Mouse (Mus musculus) limb, embryonic 11.5 days (tissue): ENCODE results near the gene Capns1. TPM values are rescaled to one million over a fixed set of nuclear protein-coding genes. Genes with fewer than 3 reads are reported as not detected.

ENCODE experiments used
- ATAC-seq: fragments of 200-750 bp; cut with Nextera tagmentation; 2 replicates; pipeline ENCODE4 v1.8.0; 2017; ENCODE audit warnings: low read depth; ENCODE audit not compliant: insufficient number of reproducible peaks, low FRiP score, low TSS enrichment
- DNase-seq: peaks from one replicate; pipeline ENCODE4 v3.0.0-alpha.2; 2015; ENCODE audit warnings: low spot score
- H3K27ac ChIP-seq: fragments of 300-500 bp; sonication (generic); replicated peaks from 2 replicates; pipeline ENCODE4 v1.5.1; 2014; ENCODE audit warnings: low read depth, mild to moderate bottlenecking, low read length
- H3K27me3 ChIP-seq: fragments of 300-500 bp; sonication (generic); 2 replicates; pipeline ENCODE4 v1.6.1; 2014; ENCODE audit warnings: mild to moderate bottlenecking, low read length, mixed read lengths; ENCODE audit not compliant: control insufficient read depth, insufficient read depth
- H3K36me3 ChIP-seq: fragments of 300-500 bp; sonication (generic); 2 replicates; pipeline ENCODE4 v1.6.1; 2014; ENCODE audit warnings: mild to moderate bottlenecking, low read length, moderate library complexity, mixed read lengths; ENCODE audit not compliant: control insufficient read depth, insufficient read depth
- H3K4me1 ChIP-seq: fragments of 300-500 bp; sonication (generic); 2 replicates; pipeline ENCODE4 v1.6.1; 2014; ENCODE audit warnings: low read length, mixed read lengths; ENCODE audit not compliant: control insufficient read depth, insufficient read depth
- H3K4me2 ChIP-seq: fragments of 300-500 bp; sonication (generic); 2 replicates; pipeline ENCODE4 v1.6.1; 2014; ENCODE audit warnings: low read depth, mild to moderate bottlenecking, moderate library complexity; ENCODE audit not compliant: severe bottlenecking
- H3K4me3 ChIP-seq: fragments of 300-500 bp; sonication (generic); 2 replicates; pipeline ENCODE4 v1.5.1; 2014; ENCODE audit warnings: low read depth, low read length
- H3K9ac ChIP-seq: fragments of 300-500 bp; sonication (generic); 2 replicates; pipeline ENCODE4 v1.6.1; 2014; ENCODE audit warnings: mild to moderate bottlenecking, low read length
- H3K9me3 ChIP-seq: fragments of 300-500 bp; sonication (generic); 2 replicates; pipeline ENCODE4 v1.6.1; 2016; ENCODE audit warnings: low read length; ENCODE audit not compliant: control insufficient read depth
- WGBS: fragments of 180-500 bp; shearing (Covaris S2); extraction: QIAGEN DNeasy Blood & Tissue Kit; methylation state at CpG from one replicate; pipeline ENCODE4 v1.1.7; 2014; 5-methylcytosine and 5-hydroxymethylcytosine counted together
- polyA plus RNA-seq: library from polyadenylated mRNA; unstranded; fragments of >200 nt; fragmentation: Nextera tagmentation; extraction: Ambion mirVana; gene quantifications from 2 replicates; pipeline ENCODE4 v1.2.1, GENCODE M21; 2014

Capns1 gene
- polyA plus RNA-seq, 1 experiment from 2014 or later, result 53.7 TPM

DNA sequence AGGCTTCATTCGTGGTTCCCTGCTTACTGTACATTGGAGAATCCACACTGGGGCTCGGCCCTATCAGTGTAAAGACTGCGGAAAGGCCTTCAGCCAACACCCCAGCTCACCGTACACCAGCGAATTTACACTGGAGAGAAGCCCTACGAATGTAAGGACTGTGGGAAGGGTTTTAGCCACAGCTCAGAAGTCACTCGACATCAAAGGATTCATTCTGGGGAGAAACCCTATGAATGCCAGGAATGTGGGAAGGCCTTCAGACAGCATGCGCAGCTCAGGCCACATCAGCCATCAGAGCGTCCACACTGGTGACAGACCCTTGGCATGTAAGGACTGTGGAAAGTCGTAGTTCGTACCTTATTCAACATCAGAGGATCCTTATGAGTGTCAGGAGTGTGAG is 20.4 kb downstream of the Capns1 start:
- Histone ChIP-seq H3K9ac (no peak overlapping the region), H3K27me3 (no peaks in the 10 kb centered on the region), H3K9me3 (no peaks in the 10 kb centered on the region), H3K4me2 (no peak overlapping the region), H3K4me3 (no peak overlapping the region), H3K4me1 (no peaks in the 10 kb centered on the region), H3K36me3 (0 out of 2 replicates have a peak, but pooled peaks cover 4% of the 10 kb centered on the region), H3K27ac (no peak overlapping the region)
- ATAC-seq, result no peak
- no peak for DNase-seq
- 87% methylated on average over 11 of the region's 11 CpGs for WGBS

DNA sequence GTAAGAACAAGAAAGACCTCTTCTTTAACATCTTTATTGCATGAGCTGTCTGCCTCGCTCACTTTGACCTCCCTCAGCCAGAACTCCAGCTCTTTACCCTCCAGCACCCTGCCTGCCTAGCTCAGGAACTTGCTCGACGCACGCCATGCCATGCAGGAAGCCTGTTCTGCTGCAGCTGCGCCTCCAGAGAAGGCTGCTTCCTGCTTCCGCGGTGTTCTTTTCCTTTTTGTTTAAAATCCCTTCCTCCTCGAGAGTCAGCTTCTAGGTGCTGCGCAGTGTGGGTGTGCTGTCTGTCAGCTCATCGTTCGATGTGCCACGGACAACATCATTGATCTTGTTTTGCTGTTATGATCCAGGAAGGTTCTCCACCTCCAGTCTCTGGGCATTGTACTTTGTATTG is 22.1 kb downstream of the Capns1 start:
- DNase-seq (no peak), ATAC-seq (no peak)
- WGBS, result 87% methylated on average over 12 of the region's 12 CpGs
- no peak overlapping the region for H3K4me2 ChIP-seq
- no peaks in the 10 kb centered on the region for H3K9me3 ChIP-seq
- no peaks in the 10 kb centered on the region for H3K4me1 ChIP-seq
- no peak overlapping the region for H3K9ac ChIP-seq
- H3K27me3 ChIP-seq, result no peaks in the 10 kb centered on the region
- no peak overlapping the region for H3K27ac ChIP-seq
- H3K36me3 ChIP-seq, result 0 out of 2 replicates have a peak, but pooled peaks cover 4% of the 10 kb centered on the region
- no peak overlapping the region for H3K4me3 ChIP-seq

DNA sequence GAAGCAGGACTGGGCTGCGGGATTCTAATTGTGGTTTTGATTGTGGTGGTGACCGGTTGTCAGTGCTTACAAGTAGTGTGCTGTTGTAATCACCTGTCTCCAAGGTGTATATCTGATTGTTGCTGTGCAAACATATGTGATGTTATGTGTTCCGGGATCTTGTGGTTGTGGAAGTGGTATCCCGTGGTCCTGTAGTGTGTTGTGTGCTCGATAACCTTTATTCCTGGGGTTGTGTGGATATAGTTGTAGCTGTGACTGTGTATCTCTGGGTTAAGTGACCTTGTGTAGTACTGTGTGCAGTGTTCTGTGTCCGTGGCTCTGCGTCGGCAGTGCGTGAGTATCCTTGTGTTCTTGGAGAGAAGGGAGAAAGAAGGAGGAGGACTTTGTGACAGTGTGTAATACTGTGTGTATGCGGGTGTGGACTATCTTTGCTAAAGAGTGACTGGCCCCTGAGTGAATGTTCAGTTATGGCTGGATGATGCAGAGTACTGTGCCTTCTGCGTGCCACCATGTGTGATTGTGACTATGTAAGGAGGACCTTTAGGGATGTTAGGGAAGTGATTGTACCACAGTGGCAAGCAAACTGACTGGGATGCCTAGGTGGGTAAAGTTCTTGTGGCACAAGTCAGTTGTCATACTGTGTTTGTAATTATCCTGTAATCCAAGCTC is 28.2 kb downstream of the Capns1 start:
- Histone ChIP-seq H3K27me3 (no peaks in the 10 kb centered on the region), H3K36me3 (peaks cover 18% of the 10 kb centered on the region), H3K9ac (peak overlapping the region; percentile 95), H3K4me3 (peak overlapping the region; percentile 67), H3K27ac (no peak overlapping the region), H3K4me1 (no peaks in the 10 kb centered on the region), H3K4me2 (peak overlapping the region; percentile 66), H3K9me3 (peaks cover 14% of the 10 kb centered on the region; the same call in 1 of the 2 replicates)
- DNase-seq (no peak), ATAC-seq (peak; percentile 22; the same call in 1 of the 2 replicates)
- 32% methylated on average over 11 of the region's 11 CpGs for WGBS

DNA sequence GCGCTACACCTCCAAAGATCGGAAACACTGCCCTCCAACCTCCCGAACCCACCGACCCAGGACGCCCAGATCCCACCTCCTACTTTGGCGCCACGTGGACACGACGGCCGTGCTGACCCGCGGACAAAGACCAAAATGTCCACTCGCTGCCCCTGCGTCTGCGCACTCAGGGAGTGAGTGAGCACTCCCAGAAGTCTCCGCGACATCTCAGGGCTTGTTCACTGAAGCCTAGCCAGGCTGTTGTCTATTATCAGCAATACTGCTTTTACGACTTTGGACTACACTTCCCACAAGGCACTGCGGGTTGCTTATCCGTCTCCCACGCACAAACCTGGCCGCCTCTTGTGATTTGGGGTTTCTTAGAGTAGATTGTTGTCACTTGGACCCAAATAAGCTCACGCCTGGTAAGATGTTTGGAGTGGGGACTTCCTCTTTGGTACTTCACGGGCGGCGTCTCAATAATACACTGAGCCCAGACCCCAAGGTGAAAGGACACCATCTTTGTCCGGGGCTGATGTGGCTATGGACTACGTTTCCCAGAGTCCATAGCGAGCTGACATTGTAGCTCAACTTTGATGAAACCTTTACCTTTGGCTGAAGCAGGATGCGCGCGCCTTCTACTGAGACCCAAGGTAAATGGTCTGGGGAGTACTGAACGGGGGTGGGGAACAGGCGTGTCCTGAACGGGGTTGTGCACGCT is 28.9 kb downstream of the Capns1 start, which contains the start of gene Zfp146:
Gene Zfp146 (minus strand): TSS at position 168 of the 700 bp plus-strand sequence.
- peak; percentile 94 for DNase-seq
- Histone ChIP-seq H3K4me2 (peak within 1 kb of the TSS; percentile 66), H3K4me3 (peak within 1 kb of the TSS; percentile 67), H3K27me3 (no peaks in the 10 kb centered on the region), H3K9ac (peak within 1 kb of the TSS; percentile 95), H3K4me1 (no peaks in the 10 kb centered on the region), H3K27ac (peak within 1 kb of the TSS; percentile 81), H3K36me3 (peaks cover 22% of the 10 kb centered on the region), H3K9me3 (peaks cover 20% of the 10 kb centered on the region)
- peak; percentile 96 for ATAC-seq
- under 1% methylated on average over 36 of the region's 36 CpGs for WGBS

DNA sequence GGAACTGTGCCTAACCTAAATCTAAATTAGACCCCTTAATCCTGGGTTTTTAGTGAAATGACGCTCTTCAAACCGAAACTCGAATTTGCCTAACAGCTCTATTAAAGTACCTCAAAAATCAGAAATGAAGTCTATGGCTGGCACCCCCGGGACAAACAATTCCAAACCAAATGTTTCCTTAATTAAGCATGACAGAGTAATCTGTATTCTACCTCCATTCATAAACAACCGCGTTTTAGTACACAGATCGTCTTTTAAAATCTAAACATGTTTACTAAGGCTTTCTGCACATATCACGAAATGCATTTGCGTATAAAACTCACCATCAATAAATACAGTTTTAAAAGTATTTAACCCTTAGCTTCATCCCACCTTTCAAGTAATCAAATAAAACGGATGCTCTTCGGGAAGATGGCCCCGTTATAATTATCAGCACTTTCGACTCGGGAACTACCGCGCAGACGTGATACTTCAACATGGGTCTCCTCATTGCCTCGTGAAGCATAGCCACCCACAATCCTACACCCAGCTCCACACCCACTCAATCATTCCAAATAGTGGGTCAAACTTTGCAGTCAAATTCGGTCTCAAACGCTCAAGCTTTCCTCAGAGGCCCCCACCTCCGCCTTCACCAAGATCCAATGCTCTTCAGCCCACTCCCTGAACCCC is 29.6 kb downstream of the Capns1 start:
- Histone ChIP-seq H3K27me3 (no peaks in the 10 kb centered on the region), H3K4me3 (peak overlapping the region; percentile 67), H3K36me3 (peaks cover 26% of the 10 kb centered on the region), H3K4me2 (peak overlapping the region; percentile 66), H3K9ac (peak overlapping the region; percentile 95), H3K27ac (peak overlapping the region; percentile 81), H3K9me3 (peaks cover 24% of the 10 kb centered on the region), H3K4me1 (no peaks in the 10 kb centered on the region)
- ATAC-seq, result peak; percentile 37; the same call in 1 of the 2 replicates
- DNase-seq, result no peak
- WGBS, result 3% methylated on average over 21 of the region's 21 CpGs

DNA sequence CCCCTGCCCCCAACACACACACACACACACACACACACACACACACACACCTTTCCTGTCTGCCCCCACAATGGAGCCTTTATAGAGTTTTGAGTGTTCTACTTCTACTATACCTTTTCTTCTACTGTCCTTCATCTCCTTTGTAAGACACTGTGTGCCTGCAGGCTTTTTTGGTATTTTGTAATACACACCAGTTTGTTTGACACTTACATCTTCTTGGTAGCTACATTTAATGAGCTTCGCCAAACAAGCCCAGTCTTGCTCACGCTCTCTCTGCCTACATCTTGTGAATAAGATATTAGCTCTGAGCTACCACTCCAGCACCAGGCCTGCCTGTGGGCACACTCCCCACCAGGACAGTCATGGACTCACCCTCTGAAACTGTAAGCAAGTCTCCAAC is 33.9 kb downstream of the Capns1 start:
- DNase-seq (no peak), ATAC-seq (no peak)
- 95% methylated on average over 2 of the region's 2 CpGs for WGBS
- peaks cover 66% of the 10 kb centered on the region for H3K36me3 ChIP-seq
- H3K4me3 ChIP-seq, result no peak overlapping the region
- H3K9me3 ChIP-seq, result peaks cover 59% of the 10 kb centered on the region
- no peak overlapping the region for H3K4me2 ChIP-seq
- no peak overlapping the region for H3K27ac ChIP-seq
- no peaks in the 10 kb centered on the region for H3K4me1 ChIP-seq
- no peak overlapping the region for H3K9ac ChIP-seq
- no peaks in the 10 kb centered on the region for H3K27me3 ChIP-seq

DNA sequence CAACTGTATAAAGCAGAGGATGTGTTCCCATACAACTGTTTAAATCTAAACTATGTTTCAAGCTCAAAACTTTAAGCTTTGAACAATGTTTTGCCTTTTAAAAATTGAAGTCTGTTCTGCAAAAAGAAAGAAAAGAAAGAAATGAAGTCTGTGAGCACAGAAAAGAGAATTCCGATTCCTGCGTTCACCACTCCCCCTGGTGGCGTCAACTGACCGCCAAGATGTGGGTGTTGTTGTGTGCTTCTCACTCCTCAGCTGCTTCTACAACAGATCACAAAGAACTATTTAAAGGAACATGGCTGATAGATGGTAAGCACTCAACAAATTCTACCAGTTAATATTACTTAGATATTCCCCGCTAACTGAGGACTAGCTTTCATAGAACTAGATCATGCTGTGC is 35.5 kb downstream of the Capns1 start:
- Histone ChIP-seq H3K4me1 (no peaks in the 10 kb centered on the region), H3K4me2 (no peak overlapping the region), H3K4me3 (no peak overlapping the region), H3K9me3 (peaks cover 74% of the 10 kb centered on the region), H3K36me3 (peaks cover 82% of the 10 kb centered on the region), H3K27ac (no peak overlapping the region), H3K9ac (no peak overlapping the region), H3K27me3 (no peaks in the 10 kb centered on the region)
- no peak for ATAC-seq
- DNase-seq, result no peak
- WGBS, result 95% methylated on average over 5 of the region's 5 CpGs

DNA sequence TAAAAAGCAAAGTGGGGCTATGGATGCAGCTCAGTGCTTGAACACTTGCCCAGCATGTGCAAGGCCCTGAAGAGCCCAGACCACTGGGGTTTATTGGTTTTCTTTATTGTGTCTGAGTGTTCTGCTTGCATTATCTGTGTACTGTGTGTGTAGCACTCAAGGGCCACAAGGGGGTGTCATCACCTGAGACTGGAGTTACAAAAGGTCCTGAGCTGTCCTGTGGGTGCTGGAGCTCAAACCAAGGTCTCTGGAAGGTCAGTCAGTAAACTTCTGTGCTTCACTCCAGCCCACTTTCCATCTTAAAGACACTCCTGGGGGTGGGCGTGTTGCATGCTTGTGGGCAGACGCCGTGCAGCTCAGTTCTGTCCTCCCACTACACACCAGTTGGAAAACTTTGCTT is 43.1 kb downstream of the Capns1 start:
- Histone ChIP-seq H3K4me3 (no peak overlapping the region), H3K27ac (no peak overlapping the region), H3K9ac (no peak overlapping the region), H3K4me1 (no peaks in the 10 kb centered on the region), H3K36me3 (peaks cover 45% of the 10 kb centered on the region), H3K9me3 (peaks cover 52% of the 10 kb centered on the region), H3K27me3 (no peaks in the 10 kb centered on the region), H3K4me2 (no peak overlapping the region)
- 96% methylated on average over 3 of the region's 3 CpGs for WGBS
- ATAC-seq (no peak), DNase-seq (no peak)
